Mouse (Mus musculus): ENCODE measurements at regions not wholly inside any gene's neighbourhood (a gene's known extent, or its start where the extent isn't known, plus 50 kb on each side); places are given as distances from the start of the nearest gene placed in this dataset.

DNA sequence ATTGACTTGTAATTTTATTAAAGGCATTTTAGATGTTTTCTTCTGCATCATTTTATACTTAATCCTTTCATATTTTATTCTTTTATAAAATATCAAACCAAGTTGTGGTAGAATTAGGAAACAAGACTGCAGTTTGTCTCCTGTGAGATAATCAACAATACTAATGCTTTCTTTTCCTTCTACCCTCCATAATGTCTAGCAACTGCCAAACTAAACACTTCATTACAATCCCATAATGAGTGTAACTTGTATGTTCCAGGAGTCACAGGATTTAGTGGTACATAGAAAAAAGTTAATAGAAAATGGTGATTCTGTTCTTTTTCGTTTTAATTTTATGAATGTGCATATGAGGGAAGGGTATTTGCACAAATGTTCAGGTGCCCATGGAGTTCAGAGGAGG lies 782.4 kb downstream of the Fat4 start:
- TF ChIP-seq CTCF (IDR thresholded peaks at IDR 0.05; ENCODE audit: borderline replicate concordance, insufficient read depth, low read length): no peak
- no peak for TF ChIP-seq POLR2A (IDR thresholded peaks at IDR 0.05; ENCODE audit: low read depth, low read length)
